Mouse (Mus musculus) frontal cortex, postnatal 14 days (tissue): ENCODE measurements around the gene Ascc1.
A peak's percentile ranks its signal among the peaks of the same experiment; 100 is the strongest.
"Not testable (repeated sequence)": the region's sequence is repeated elsewhere in the genome, so short reads cannot be mapped to it uniquely, and the experiment has no call there.

Experiments used
- DNase-seq, 2 experiments: peaks; one replicate each; pipeline ENCODE4 v3.0.0; 2022; ENCODE audit warnings: low spot score in 2 of 2

The Ascc1 gene

GRCm38 (mm10) chr10:60113965-60114690 lies 111.5 kb downstream of the Ascc1 start:
- no peak for DNase-seq

GRCm38 (mm10) chr10:60115345-60116185 lies 113.0 kb downstream of the Ascc1 start:
- DNase-seq, result peak; percentile 77 to 85

GRCm38 (mm10) chr10:60116997-60117396 lies 114.4 kb downstream of the Ascc1 start:
- no peak for DNase-seq

GRCm38 (mm10) chr10:60118464-60118863 lies 115.9 kb downstream of the Ascc1 start:
- DNase-seq, result no peak

- DNase-seq, result no peak
Measured at GRCm38 (mm10) chr10:60120630-60121029, 118.0 kb downstream of the Ascc1 start.

GRCm38 (mm10) chr10:60124078-60124477 lies 121.5 kb downstream of the Ascc1 start:
- DNase-seq, result no peak

- no peak for DNase-seq
Measured at GRCm38 (mm10) chr10:60125529-60126327, 123.1 kb downstream of the Ascc1 start.

- DNase-seq, result no peak
Measured at GRCm38 (mm10) chr10:60128287-60128686, 125.7 kb downstream of the Ascc1 start.

- DNase-seq, result no peak
Measured at GRCm38 (mm10) chr10:60130504-60130903, 127.9 kb downstream of the Ascc1 start.

GRCm38 (mm10) chr10:60133501-60133900 lies 130.9 kb downstream of the Ascc1 start:
- no peak for DNase-seq

- no peak for DNase-seq
Measured at GRCm38 (mm10) chr10:60134201-60134600, 131.6 kb downstream of the Ascc1 start.

- not testable (repeated sequence) for DNase-seq
Measured at GRCm38 (mm10) chr10:60136010-60136409, 133.4 kb downstream of the Ascc1 start.

GRCm38 (mm10) chr10:60136935-60137334 lies 134.3 kb downstream of the Ascc1 start:
- DNase-seq, result no peak

GRCm38 (mm10) chr10:60138680-60139079 lies 136.1 kb downstream of the Ascc1 start:
- no peak for DNase-seq

GRCm38 (mm10) chr10:60140751-60141150 lies 138.1 kb downstream of the Ascc1 start:
- DNase-seq, result no peak

- no peak for DNase-seq
Measured at GRCm38 (mm10) chr10:60141656-60142160, 139.1 kb downstream of the Ascc1 start.

- not testable (repeated sequence) for DNase-seq
Measured at GRCm38 (mm10) chr10:60147510-60148047, 145.0 kb downstream of the Ascc1 start.

GRCm38 (mm10) chr10:60148087-60148486 lies 145.5 kb downstream of the Ascc1 start:
- peak in 1 of 2 experiments; percentile 74 for DNase-seq
